ENCODE assay signal across 11 mouse cellular contexts in the genomic region with DNA sequence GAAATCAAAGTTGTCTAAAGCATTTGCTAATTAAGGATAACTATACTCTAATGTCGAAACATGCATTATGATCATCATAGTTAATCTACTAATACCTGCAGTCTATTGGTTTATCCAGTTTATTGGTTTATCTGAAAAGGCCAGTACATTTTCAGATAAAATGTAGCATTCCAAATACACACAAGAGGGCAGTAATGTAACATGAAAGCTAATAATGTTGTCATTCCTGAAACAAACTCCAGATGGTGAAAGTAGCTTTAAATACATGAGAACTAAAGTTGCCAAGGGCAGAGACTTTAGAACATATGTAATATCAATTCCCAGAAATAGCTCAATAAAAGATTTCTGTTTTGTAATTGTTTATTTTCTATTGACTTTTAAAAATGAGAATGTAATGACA.
DNase-seq lines count a peak whose midpoint lies in the region; ATAC-seq and TF ChIP-seq lines count a peak whose summit lies in the region.
"Had no signal": no experiment of that assay in that cellular context is flagged by ENCODE, and none has a peak within 500 bp of the region (broad histone marks: within the 10 kb centered on the region; RNA-seq: fewer than 3 reads in every experiment).

No protein-coding gene starts in this region.

- 70% methylated on average over 1 of the region's 1 CpGs for WGBS in forebrain, embryonic 13.5 days
- 79% methylated on average over 1 of the region's 1 CpGs for WGBS in forebrain, embryonic 10.5 days
- 47% methylated on average over 1 of the region's 1 CpGs for WGBS in limb, embryonic 14.5 days
- 80% methylated on average over 1 of the region's 1 CpGs for WGBS in limb, embryonic 10.5 days

- no peak overlapping the region for H3K4me2 ChIP-seq in forebrain, embryonic 13.5 days
- H3K4me2 ChIP-seq in limb, embryonic 14.5 days (replicated peaks; ENCODE audit: low read depth, low read length, severe bottlenecking) = no peak overlapping the region
- H3K4me2 ChIP-seq: hindbrain, embryonic 12.5 days; liver, embryonic 15.5 days had no signal

- H3K9ac ChIP-seq in forebrain, embryonic 13.5 days = no peak overlapping the region
- H3K9ac ChIP-seq in limb, embryonic 14.5 days (ENCODE audit: low read depth, low read length, severe bottlenecking) = no peak overlapping the region
- H3K9ac ChIP-seq: hindbrain, embryonic 12.5 days; liver, embryonic 15.5 days had no signal

- no peaks in the 10 kb centered on the region for H3K27me3 ChIP-seq in forebrain, embryonic 13.5 days
- no peaks in the 10 kb centered on the region for H3K27me3 ChIP-seq in forebrain, embryonic 10.5 days (ENCODE audit: poor library complexity, severe bottlenecking)
- no peaks in the 10 kb centered on the region for H3K27me3 ChIP-seq in limb, embryonic 14.5 days (ENCODE audit: control insufficient read depth, insufficient read depth, low read length)
- H3K27me3 ChIP-seq in limb, embryonic 10.5 days (ENCODE audit: low read depth, poor library complexity, severe bottlenecking) = no peaks in the 10 kb centered on the region
- H3K27me3 ChIP-seq: hindbrain, embryonic 12.5 days; liver, embryonic 15.5 days had no signal

- no peak overlapping the region for H3K4me3 ChIP-seq in forebrain, embryonic 13.5 days
- no peak overlapping the region for H3K4me3 ChIP-seq in forebrain, embryonic 10.5 days
- no peak overlapping the region for H3K4me3 ChIP-seq in limb, embryonic 14.5 days (replicated peaks; ENCODE audit: low read length)
- no peak overlapping the region for H3K4me3 ChIP-seq in limb, embryonic 10.5 days
- H3K4me3 ChIP-seq: hindbrain, embryonic 12.5 days; liver, embryonic 15.5 days had no signal

- TF ChIP-seq POLR2A in limb, embryonic 14.5 days (IDR thresholded peaks at IDR 0.05; ENCODE audit: borderline replicate concordance, extremely low read depth, insufficient read depth, insufficient read length) = no peak

- no peak overlapping the region for H3K27ac ChIP-seq in forebrain, embryonic 13.5 days
- no peak overlapping the region for H3K27ac ChIP-seq in forebrain, embryonic 10.5 days
- no peak overlapping the region for H3K27ac ChIP-seq in limb, embryonic 14.5 days (replicated peaks; ENCODE audit: low read depth, low read length)
- no peak overlapping the region for H3K27ac ChIP-seq in limb, embryonic 10.5 days
- H3K27ac ChIP-seq: hindbrain, embryonic 12.5 days; liver, embryonic 15.5 days had no signal

- H3K36me3 ChIP-seq in forebrain, embryonic 13.5 days (ENCODE audit: poor library complexity, severe bottlenecking) = no peaks in the 10 kb centered on the region
- H3K36me3 ChIP-seq in forebrain, embryonic 10.5 days (replicated peaks) = no peaks in the 10 kb centered on the region
- no peaks in the 10 kb centered on the region for H3K36me3 ChIP-seq in limb, embryonic 14.5 days (ENCODE audit: control insufficient read depth, insufficient read depth, low read length)
- H3K36me3 ChIP-seq in limb, embryonic 10.5 days = no peaks in the 10 kb centered on the region
- H3K36me3 ChIP-seq: hindbrain, embryonic 12.5 days; liver, embryonic 15.5 days had no signal

- no peak for DNase-seq in forebrain, embryonic 10.5 days (ENCODE audit: extremely low spot score, low spot score)
- DNase-seq in limb, embryonic 14.5 days (ENCODE audit: low spot score) = peak; percentile 74
- DNase-seq in limb, embryonic 10.5 days (ENCODE audit: low spot score) = no peak
- DNase-seq in WW6 (ENCODE audit: low read depth, low spot score) = peak; percentile 3
- peak; percentile 78 for DNase-seq in retina, embryonic 14.5 days (ENCODE audit: low spot score)
- DNase-seq in ovary, postnatal 10 days (ENCODE audit: low spot score) = no peak
- DNase-seq: adrenal gland, postnatal 25 days had no signal

- H3K9me3 ChIP-seq in forebrain, embryonic 13.5 days (replicated peaks) = no peaks in the 10 kb centered on the region
- H3K9me3 ChIP-seq in forebrain, embryonic 10.5 days = no peaks in the 10 kb centered on the region
- no peaks in the 10 kb centered on the region for H3K9me3 ChIP-seq in limb, embryonic 14.5 days (ENCODE audit: control insufficient read depth, low read length)
- H3K9me3 ChIP-seq in limb, embryonic 10.5 days (replicated peaks) = no peaks in the 10 kb centered on the region
- H3K9me3 ChIP-seq: hindbrain, embryonic 12.5 days; liver, embryonic 15.5 days had no signal

- H3K4me1 ChIP-seq in forebrain, embryonic 13.5 days = no peaks in the 10 kb centered on the region
- H3K4me1 ChIP-seq in forebrain, embryonic 10.5 days = no peaks in the 10 kb centered on the region
- no peaks in the 10 kb centered on the region for H3K4me1 ChIP-seq in limb, embryonic 14.5 days (ENCODE audit: control insufficient read depth, insufficient read depth, low read length)
- no peaks in the 10 kb centered on the region for H3K4me1 ChIP-seq in limb, embryonic 10.5 days
- H3K4me1 ChIP-seq: hindbrain, embryonic 12.5 days; liver, embryonic 15.5 days had no signal

- peak; percentile 19; the same call in 1 of the 2 replicates for ATAC-seq in forebrain, embryonic 13.5 days
- no peak for ATAC-seq in limb, embryonic 14.5 days (ENCODE audit: low FRiP score, low read depth)
- no peak for ATAC-seq in activated CD4-positive, CD25-positive, alpha-beta regulatory T cell, adult 4 months

Comparison
In these comparisons a context has a peak if more than half of its experiments do, and no peak if none do; other contexts are left out.
1. DNase-seq: peak in limb, embryonic 14.5 days (single experiment), WW6 (single experiment) and retina, embryonic 14.5 days (single experiment); none in forebrain, embryonic 10.5 days (single experiment), limb, embryonic 10.5 days (single experiment) and ovary, postnatal 10 days (single experiment).